Mouse (Mus musculus) spleen, adult 2 months (tissue): ENCODE measurements around the gene Pkhd1.

Experiments used
- CTCF ChIP-seq: fragments of 200-500 bp; IDR thresholded peaks from 2 replicates; pipeline ENCODE4 v1.5.1; 2011; ENCODE audit warnings: mild to moderate bottlenecking, inconsistent platforms; ENCODE audit not compliant: insufficient read depth, insufficient read length, insufficient replicate concordance; ENCODE audit errors: extremely low read depth
- POLR2A ChIP-seq: fragments of 200-500 bp; IDR thresholded peaks from 2 replicates; pipeline ENCODE4 v1.6.1; 2011; ENCODE audit warnings: low read depth, low read length, inconsistent platforms

- TF ChIP-seq POLR2A (no peak), CTCF (no peak)
Observed at GRCm38 (mm10) chr1:20302187-20302942, 315.5 kb downstream of the Pkhd1 start.
